Mouse (Mus musculus) T-cell, adult 66 days (primary cell): ENCODE measurements around the gene Aup1. TPM values are rescaled to one million over a fixed set of nuclear protein-coding genes. Genes with fewer than 3 reads are reported as not detected.

Experiments
- total RNA-seq, 2 experiments: library from RNA; stranded (reverse); gene quantifications; 3 replicates in 1 of 2; 4 replicates in 1 of 2; pipeline ENCODE4 v1.2.4; 2023

Gene Aup1
- 100 to 1,000 TPM; 350 to 355 TPM for total RNA-seq

GRCm38 (mm10) chr6:83054074-83054851, at the start of gene Aup1:
Gene Aup1, plus strand, starts transcription at chr6:83054521.

GRCm38 (mm10) chr6:83033249-83034185, 20.8 kb upstream of the Aup1 start, which contains the start of the genes Dok1 and Loxl3:
Gene Dok1, minus strand, starts transcription at chr6:83033471.
Gene Loxl3, plus strand, starts transcription at chr6:83034173.

DNA sequence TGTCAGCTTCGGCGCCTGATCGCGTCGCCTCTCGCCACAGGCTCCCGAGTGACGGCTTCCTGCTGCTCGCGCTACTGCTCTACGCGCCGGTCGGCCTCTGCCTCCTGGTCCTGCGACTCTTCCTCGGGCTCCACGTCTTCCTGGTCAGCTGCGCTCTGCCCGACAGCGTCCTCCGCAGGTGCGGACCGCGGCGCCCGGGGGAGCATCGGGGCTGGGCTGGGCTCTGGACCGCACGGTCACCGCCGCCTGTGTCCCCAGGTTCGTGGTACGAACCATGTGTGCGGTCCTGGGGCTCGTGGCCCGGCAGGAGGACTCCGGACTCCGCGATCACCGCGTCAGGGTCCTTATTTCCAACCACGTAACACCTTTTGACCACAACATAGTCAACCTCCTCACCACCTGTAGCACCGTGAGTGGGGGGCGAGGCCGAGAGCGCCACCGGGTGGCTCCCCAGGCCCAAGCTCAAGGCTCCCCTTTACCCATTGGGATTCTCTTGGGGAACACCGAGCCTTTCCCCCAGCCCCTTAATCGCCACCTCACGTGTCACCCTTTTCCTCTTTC, 630 bp downstream of the Aup1 start, which contains the start of gene Htra2:
Htra2 (minus strand) TSS at position 403 of the 561 bp plus-strand sequence.

GRCm38 (mm10) chr6:83057790-83058189, 3.5 kb downstream of the Aup1 start, which contains the start of gene Dqx1:
Gene Dqx1, plus strand, starts transcription at chr6:83057844.

GRCm38 (mm10) chr6:83070247-83070310, 15.8 kb downstream of the Aup1 start, which contains the start of gene Tlx2:
Gene Tlx2, minus strand, starts transcription at chr6:83070293.

GRCm38 (mm10) chr6:83077630-83078323, 23.5 kb downstream of the Aup1 start, which contains the start of gene Pcgf1:
Gene Pcgf1, plus strand, starts transcription at chr6:83077869.

GRCm38 (mm10) chr6:83086121-83087035, 32.1 kb downstream of the Aup1 start, which contains the start of gene Lbx2:
Gene Lbx2, plus strand, starts transcription at chr6:83086367.

DNA sequence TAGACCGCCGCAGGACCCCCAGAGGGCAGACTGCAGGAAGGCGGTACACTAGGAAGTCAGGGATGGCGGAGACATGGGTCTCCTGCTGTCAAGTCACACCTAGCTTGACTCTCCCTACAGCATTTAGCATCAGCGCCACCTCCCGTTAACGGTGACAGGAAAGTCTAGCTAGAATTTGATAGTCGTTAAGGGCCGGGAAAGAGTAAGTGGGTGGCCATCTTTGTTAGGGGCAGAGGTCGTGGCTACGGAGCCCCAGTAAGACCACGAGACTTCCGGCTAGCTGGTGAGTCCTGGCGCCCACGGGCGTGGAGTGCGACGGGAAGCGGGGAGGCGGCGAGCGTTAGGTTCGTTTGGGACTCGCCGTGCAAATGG, 47.0 kb downstream of the Aup1 start, which contains the start of the genes Ccdc142 and Gm42688:
Ccdc142 (plus strand) TSS at position 286 of the 372 bp plus-strand sequence.
Gm42688 (plus strand) TSS at position 302 of the 372 bp plus-strand sequence.

Other genes starting within 250 kb of the Aup1 start
- 10 to 100 TPM; 27.3 to 28.7 TPM for gene Sema4f, start 114.8 kb upstream of the Aup1 start, total RNA-seq
- not detected for gene M1ap, start 107.6 kb upstream of the Aup1 start, total RNA-seq
- gene Dok1, start 21.1 kb upstream of the Aup1 start, total RNA-seq = 10 to 100 TPM; 21.0 to 23.7 TPM
- not detected for gene Loxl3, start 20.3 kb upstream of the Aup1 start, total RNA-seq
- 10 to 100 TPM; 29.3 to 31.8 TPM for gene Htra2, start 752 bp downstream of the Aup1 start, total RNA-seq
- 10 to 100 TPM; 16.0 to 16.6 TPM for gene Dqx1, start 3.3 kb downstream of the Aup1 start, total RNA-seq
- gene Tlx2, start 15.8 kb downstream of the Aup1 start, total RNA-seq = not detected
- gene Pcgf1, start 23.3 kb downstream of the Aup1 start, total RNA-seq = 10 to 100 TPM; 28.2 to 31.7 TPM
- gene Lbx2, start 31.8 kb downstream of the Aup1 start, total RNA-seq = not detected
- 10 to 100 TPM in 1 of 2 experiments, 1 to 10 TPM in 1; 8.4 to 11.3 TPM for gene Ccdc142, start 47.1 kb downstream of the Aup1 start, total RNA-seq
- gene Gm42688, start 47.1 kb downstream of the Aup1 start, total RNA-seq = 10 to 100 TPM; 10.5 to 11.2 TPM
- 10 to 100 TPM; 28.3 to 31.2 TPM for gene Mrpl53, start 54.5 kb downstream of the Aup1 start, total RNA-seq
- gene Mogs, start 61.0 kb downstream of the Aup1 start, total RNA-seq = 10 to 100 TPM; 53.2 to 53.7 TPM
- 10 to 100 TPM; 34.0 to 41.6 TPM for gene Wbp1, start 67.0 kb downstream of the Aup1 start, total RNA-seq
- 10 to 100 TPM; 34.1 to 35.9 TPM for gene Ino80b, start 70.9 kb downstream of the Aup1 start, total RNA-seq
- not detected for gene Rtkn, start 80.9 kb downstream of the Aup1 start, total RNA-seq
- gene Wdr54, start 101.9 kb downstream of the Aup1 start, total RNA-seq = 1 to 10 TPM in 1 of 2 experiments, under 1 TPM in 1; 0.89 to 1.7 TPM
- not detected for gene 1700003E16Rik, start 101.9 kb downstream of the Aup1 start, total RNA-seq
- gene Dctn1, start 111.4 kb downstream of the Aup1 start, total RNA-seq = 100 to 1,000 TPM; 117 to 120 TPM
- gene Slc4a5, start 165.3 kb downstream of the Aup1 start, total RNA-seq = not detected